Mouse (Mus musculus) heart, embryonic 13.5 days (tissue): ENCODE results near the gene Tfdp2. TPM values are rescaled to one million over a fixed set of nuclear protein-coding genes. Genes with fewer than 3 reads are reported as not detected.

Experiments
- ATAC-seq: fragments of 200-750 bp; cut with Nextera tagmentation; 2 replicates; pipeline ENCODE4 v1.8.0; 2017; ENCODE audit warnings: moderate TSS enrichment; ENCODE audit not compliant: insufficient number of reproducible peaks, low FRiP score, low TSS enrichment; ENCODE audit errors: extremely low read depth
- H3K27ac ChIP-seq: fragments of 300-500 bp; sonication (generic); replicated peaks from 2 replicates; pipeline ENCODE4 v1.5.1; 2015; ENCODE audit warnings: moderate library complexity, mild to moderate bottlenecking, inconsistent platforms
- H3K27me3 ChIP-seq: fragments of 300-500 bp; sonication (generic); replicated peaks from 2 replicates; pipeline ENCODE4 v1.6.1; 2015; ENCODE audit warnings: mild to moderate bottlenecking, inconsistent platforms
- H3K36me3 ChIP-seq: fragments of 300-500 bp; sonication (generic); 2 replicates; pipeline ENCODE4 v1.6.1; 2015; ENCODE audit warnings: mild to moderate bottlenecking, inconsistent platforms
- H3K4me1 ChIP-seq: fragments of 300-500 bp; sonication (generic); 2 replicates; pipeline ENCODE4 v1.6.1; 2015; ENCODE audit warnings: inconsistent platforms
- H3K4me2 ChIP-seq: fragments of 300-500 bp; sonication (generic); 2 replicates; pipeline ENCODE4 v1.6.1; 2015; ENCODE audit warnings: inconsistent platforms, mild to moderate bottlenecking, moderate library complexity
- H3K4me3 ChIP-seq: fragments of 300-500 bp; sonication (generic); 2 replicates; pipeline ENCODE4 v1.5.1; 2015; ENCODE audit warnings: moderate library complexity, mild to moderate bottlenecking, inconsistent platforms
- H3K9ac ChIP-seq: fragments of 300-500 bp; sonication (generic); 2 replicates; pipeline ENCODE4 v1.6.1; 2015; ENCODE audit warnings: inconsistent platforms, mild to moderate bottlenecking, moderate library complexity
- H3K9me3 ChIP-seq: fragments of 300-500 bp; sonication (generic); 2 replicates; pipeline ENCODE4 v1.6.1; 2016; ENCODE audit warnings: inconsistent platforms
- WGBS: fragments of 180-500 bp; shearing (Covaris S2); methylation state at CpG from one replicate; pipeline ENCODE4 v1.1.7; 2015; ENCODE audit warnings: mixed read lengths; 5-methylcytosine and 5-hydroxymethylcytosine counted together
- polyA plus RNA-seq: library from polyadenylated mRNA; unstranded; fragments of >200 nt; fragmentation: Nextera tagmentation; extraction: Ambion mirVana; gene quantifications from 2 replicates; pipeline ENCODE4 v1.2.1, GENCODE M21; 2015

Tfdp2 gene
- polyA plus RNA-seq, 1 experiment from 2014 or later = 25.2 TPM

- Histone ChIP-seq H3K9me3 (no peaks in the 10 kb centered on the region), H3K36me3 (no peaks in the 10 kb centered on the region), H3K4me3 (no peak overlapping the region), H3K27ac (no peak overlapping the region), H3K9ac (no peak overlapping the region), H3K27me3 (no peaks in the 10 kb centered on the region), H3K4me2 (no peak overlapping the region), H3K4me1 (0 out of 2 replicates have a peak, but pooled peaks cover 3% of the 10 kb centered on the region)
- no peak for ATAC-seq
- 82% methylated on average over 2 of the region's 2 CpGs for WGBS
Measured at GRCm38 (mm10) chr9:96230271-96230670, 34.2 kb downstream of the Tfdp2 start.

DNA sequence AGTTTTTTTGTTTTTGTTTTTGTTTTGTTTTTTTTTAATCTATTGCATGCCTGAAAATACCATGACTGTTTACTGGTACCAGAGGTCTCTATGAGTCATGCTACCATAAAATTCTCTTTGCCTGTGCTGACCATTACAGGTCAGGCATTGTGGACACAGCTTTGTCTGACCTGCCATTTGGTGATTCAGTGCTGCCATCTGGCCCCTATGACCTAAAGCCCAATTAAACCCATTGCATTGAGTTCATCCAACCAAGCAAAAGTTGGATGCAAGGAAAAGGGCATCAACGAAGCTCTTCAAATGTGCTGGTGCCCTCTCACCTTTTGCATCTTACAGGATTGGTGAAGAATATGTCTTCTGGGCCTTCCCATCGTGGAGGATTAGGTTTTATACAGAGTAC, 39.4 kb downstream of the Tfdp2 start:
- 77% methylated on average over 2 of the region's 2 CpGs for WGBS
- no peaks in the 10 kb centered on the region for H3K27me3 ChIP-seq
- no peak overlapping the region for H3K9ac ChIP-seq
- no peak overlapping the region for H3K27ac ChIP-seq
- H3K4me2 ChIP-seq = no peak overlapping the region
- no peak overlapping the region for H3K4me3 ChIP-seq
- H3K9me3 ChIP-seq = no peaks in the 10 kb centered on the region
- H3K4me1 ChIP-seq = no peaks in the 10 kb centered on the region
- ATAC-seq = no peak
- no peaks in the 10 kb centered on the region for H3K36me3 ChIP-seq

- no peaks in the 10 kb centered on the region for H3K9me3 ChIP-seq
- 85% methylated on average over 1 of the region's 1 CpGs for WGBS
- no peaks in the 10 kb centered on the region for H3K27me3 ChIP-seq
- H3K27ac ChIP-seq = no peak overlapping the region
- H3K4me1 ChIP-seq = peaks cover 10% of the 10 kb centered on the region
- no peak overlapping the region for H3K9ac ChIP-seq
- ATAC-seq = no peak
- peaks cover 2% of the 10 kb centered on the region; the same call in 1 of the 2 replicates for H3K36me3 ChIP-seq
- H3K4me2 ChIP-seq = no peak overlapping the region
- no peak overlapping the region for H3K4me3 ChIP-seq
Measured at GRCm38 (mm10) chr9:96237391-96237790, 41.3 kb downstream of the Tfdp2 start.

GRCm38 (mm10) chr9:96238286-96238685, 42.2 kb downstream of the Tfdp2 start:
- no peak for ATAC-seq
- no peak overlapping the region for H3K4me2 ChIP-seq
- WGBS = 86% methylated on average over 1 of the region's 1 CpGs

DNA sequence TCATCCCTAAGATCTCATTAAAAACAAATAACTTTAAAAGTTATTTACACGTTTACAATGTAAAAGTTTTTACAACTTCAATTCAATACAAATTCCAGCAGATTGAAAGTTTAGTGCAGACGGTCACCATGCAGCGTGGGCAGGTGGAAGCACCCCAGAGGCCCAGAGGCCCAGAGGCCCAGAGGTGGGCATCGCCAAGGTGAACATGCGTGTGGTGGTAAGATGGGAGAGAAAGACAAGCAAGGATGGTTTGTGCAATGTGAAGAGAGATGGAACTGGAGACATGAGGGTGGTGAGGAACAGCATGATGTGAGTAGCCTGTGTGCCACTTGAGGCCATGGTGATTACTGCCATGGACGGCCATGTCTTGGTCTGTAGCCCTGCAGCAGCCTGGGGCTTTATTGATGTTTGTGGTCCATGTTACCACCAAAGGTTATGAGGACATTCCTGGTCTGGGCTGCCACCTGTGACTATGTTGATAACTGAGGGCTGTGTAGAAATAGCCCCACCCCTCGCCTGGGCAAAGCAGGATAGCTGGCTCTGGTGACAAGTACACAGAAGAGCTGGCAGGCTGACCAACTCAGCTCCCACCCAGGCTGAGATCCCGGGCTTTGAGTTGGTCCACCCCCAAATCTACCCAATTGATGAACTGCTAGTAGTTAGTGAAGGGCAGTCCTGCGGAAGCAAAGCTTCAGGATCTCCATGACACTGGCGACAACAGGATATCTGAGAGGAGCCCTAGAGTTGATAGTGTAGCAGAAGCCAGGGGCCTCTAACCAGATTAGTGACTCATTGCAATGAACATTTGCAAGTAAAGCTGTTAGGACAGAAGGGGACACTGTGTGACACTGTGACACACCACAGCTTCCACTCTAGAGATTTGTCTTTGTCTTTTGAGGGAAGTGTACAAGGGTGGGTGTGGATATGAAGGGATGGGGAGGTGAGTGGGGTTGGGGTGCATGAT, 45.3 kb downstream of the Tfdp2 start:
- Histone ChIP-seq H3K27me3 (no peaks in the 10 kb centered on the region), H3K9me3 (no peaks in the 10 kb centered on the region), H3K4me3 (no peak overlapping the region), H3K36me3 (peaks cover 9% of the 10 kb centered on the region; the same call in 1 of the 2 replicates), H3K4me1 (peaks cover 10% of the 10 kb centered on the region), H3K9ac (no peak overlapping the region), H3K4me2 (no peak overlapping the region), H3K27ac (no peak overlapping the region; the same call in 1 of the 2 replicates)
- WGBS = 73% methylated on average over 10 of the region's 10 CpGs
- peak; percentile 66; the same call in 1 of the 2 replicates for ATAC-seq

More at GRCm38 (mm10) chr9:96238286-96238685, 42.2 kb downstream of the Tfdp2 start:
- Histone ChIP-seq H3K27me3 (no peaks in the 10 kb centered on the region), H3K4me1 (peaks cover 10% of the 10 kb centered on the region), H3K9me3 (no peaks in the 10 kb centered on the region), H3K27ac (no peak overlapping the region), H3K9ac (no peak overlapping the region), H3K36me3 (peaks cover 9% of the 10 kb centered on the region; the same call in 1 of the 2 replicates), H3K4me3 (no peak overlapping the region)

DNA sequence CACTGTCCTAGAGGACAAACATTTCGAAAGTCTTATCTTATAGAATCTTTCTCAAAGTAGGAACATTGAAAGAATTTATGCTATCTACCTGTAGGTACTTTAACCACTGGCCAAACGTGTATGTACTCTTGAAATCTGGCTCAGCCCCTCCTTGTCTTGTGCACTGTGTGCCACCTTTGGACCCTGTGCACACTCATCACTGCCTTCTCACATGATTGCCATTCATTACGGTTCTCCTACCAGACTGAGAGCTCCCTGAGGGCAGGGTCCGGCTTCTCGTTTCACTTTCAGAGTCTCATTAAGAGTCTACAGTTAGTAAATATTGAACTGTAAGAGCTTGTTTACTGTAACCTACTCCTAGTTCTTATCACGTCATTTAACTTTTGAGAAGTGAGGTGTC, 47.8 kb downstream of the Tfdp2 start:
- Histone ChIP-seq H3K9ac (no peak overlapping the region), H3K27me3 (no peaks in the 10 kb centered on the region), H3K4me3 (no peak overlapping the region), H3K36me3 (peaks cover 9% of the 10 kb centered on the region; the same call in 1 of the 2 replicates), H3K9me3 (no peaks in the 10 kb centered on the region), H3K4me1 (peaks cover 10% of the 10 kb centered on the region), H3K4me2 (no peak overlapping the region), H3K27ac (no peak overlapping the region)
- ATAC-seq = no peak
- whole genome bisulfite sequencing = 78% methylated on average over 6 of the region's 6 CpGs

- WGBS = 87% methylated on average over 2 of the region's 2 CpGs
- Histone ChIP-seq H3K9ac (no peak overlapping the region), H3K4me2 (no peak overlapping the region), H3K9me3 (no peaks in the 10 kb centered on the region), H3K27ac (no peak overlapping the region), H3K27me3 (no peaks in the 10 kb centered on the region), H3K36me3 (no peaks in the 10 kb centered on the region; the same call in 1 of the 2 replicates), H3K4me1 (peaks cover 4% of the 10 kb centered on the region), H3K4me3 (no peak overlapping the region)
- ATAC-seq = no peak
Measured at GRCm38 (mm10) chr9:96254812-96255211, 58.7 kb downstream of the Tfdp2 start.

DNA sequence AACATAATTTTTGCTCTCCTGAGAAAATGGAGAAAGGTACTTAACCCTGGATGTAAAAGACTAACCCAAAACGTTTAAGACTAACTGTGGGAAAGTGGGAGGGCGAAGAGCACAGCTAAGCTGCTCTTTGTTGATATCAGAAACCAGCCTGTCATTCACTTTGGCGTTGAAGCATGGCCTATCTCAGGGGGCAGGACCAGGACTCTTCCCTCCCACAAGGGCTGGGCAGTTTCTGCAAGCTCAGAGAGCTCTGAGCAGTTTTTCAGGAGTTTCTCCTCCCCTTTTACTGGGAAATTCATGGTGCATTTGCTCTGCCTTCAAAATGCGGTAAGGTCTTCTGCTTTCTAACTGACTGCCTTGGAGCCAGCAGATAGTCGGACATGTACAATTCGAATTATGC, 62.4 kb downstream of the Tfdp2 start:
- H3K4me1 ChIP-seq = peaks cover 10% of the 10 kb centered on the region
- H3K27me3 ChIP-seq = no peaks in the 10 kb centered on the region
- peak overlapping the region; percentile 86 for H3K4me2 ChIP-seq
- no peaks in the 10 kb centered on the region for H3K36me3 ChIP-seq
- H3K27ac ChIP-seq = peak overlapping the region; percentile 70
- no peaks in the 10 kb centered on the region for H3K9me3 ChIP-seq
- peak overlapping the region; percentile 57 for H3K4me3 ChIP-seq
- H3K9ac ChIP-seq = peak overlapping the region; percentile 65
- WGBS = 7% methylated on average over 6 of the region's 6 CpGs
- no peak for ATAC-seq

GRCm38 (mm10) chr9:96259017-96259512, 63.0 kb downstream of the Tfdp2 start:
- peak overlapping the region; percentile 57 for H3K4me3 ChIP-seq
- 2% methylated on average over 5 of the region's 5 CpGs for WGBS
- H3K27ac ChIP-seq = peak overlapping the region; percentile 70
- H3K4me1 ChIP-seq = peaks cover 10% of the 10 kb centered on the region
- H3K9ac ChIP-seq = peak overlapping the region; percentile 71
- no peaks in the 10 kb centered on the region for H3K9me3 ChIP-seq
- no peaks in the 10 kb centered on the region for H3K27me3 ChIP-seq
- H3K36me3 ChIP-seq = no peaks in the 10 kb centered on the region
- H3K4me2 ChIP-seq = peak overlapping the region; percentile 86
- peak; percentile 40; the same call in 1 of the 2 replicates for ATAC-seq

GRCm38 (mm10) chr9:96259753-96260520, 63.9 kb downstream of the Tfdp2 start:
- Histone ChIP-seq H3K4me2 (peak overlapping the region; percentile 86), H3K4me3 (peak overlapping the region; percentile 57), H3K27ac (peak overlapping the region; percentile 58), H3K27me3 (no peaks in the 10 kb centered on the region), H3K9me3 (no peaks in the 10 kb centered on the region), H3K36me3 (no peaks in the 10 kb centered on the region), H3K4me1 (peaks cover 10% of the 10 kb centered on the region), H3K9ac (peak overlapping the region; percentile 79)
- WGBS = 8% methylated on average over 10 of the region's 10 CpGs
- ATAC-seq = no peak

- Histone ChIP-seq H3K36me3 (no peaks in the 10 kb centered on the region), H3K4me1 (peaks cover 10% of the 10 kb centered on the region), H3K4me2 (peak overlapping the region; percentile 9; the same call in 1 of the 2 replicates), H3K4me3 (no peak overlapping the region), H3K27me3 (no peaks in the 10 kb centered on the region), H3K9me3 (no peaks in the 10 kb centered on the region), H3K27ac (no peak overlapping the region), H3K9ac (no peak overlapping the region)
- WGBS = 74% methylated on average over 4 of the region's 4 CpGs
- ATAC-seq = no peak
Measured at GRCm38 (mm10) chr9:96261101-96261500, 65.0 kb downstream of the Tfdp2 start.
